Mouse (Mus musculus) intestine, postnatal 0 days (tissue): ENCODE data around the gene Wdtc1. TPM values are rescaled to one million over a fixed set of nuclear protein-coding genes. Genes with fewer than 3 reads are reported as not detected.

Source experiments
- ATAC-seq: fragments of 200-750 bp; cut with Nextera tagmentation; 2 replicates; pipeline ENCODE4 v1.8.0; 2017; ENCODE audit warnings: mild to moderate bottlenecking, moderate TSS enrichment, moderate library complexity
- H3K27ac ChIP-seq: fragments of 300-500 bp; sonication (generic); 2 replicates; pipeline ENCODE4 v1.5.1; 2014; ENCODE audit warnings: mild to moderate bottlenecking, low read depth, low read length, moderate library complexity
- H3K27me3 ChIP-seq: fragments of 300-500 bp; sonication (generic); replicated peaks from 2 replicates; pipeline ENCODE4 v1.6.1; 2014; ENCODE audit warnings: low read length, mixed read lengths; ENCODE audit not compliant: control insufficient read depth, insufficient read depth
- H3K36me3 ChIP-seq: fragments of 300-500 bp; sonication (generic); 2 replicates; pipeline ENCODE4 v1.6.1; 2014; ENCODE audit warnings: mild to moderate bottlenecking, moderate library complexity; ENCODE audit not compliant: control insufficient read depth, insufficient read depth
- H3K4me1 ChIP-seq: fragments of 300-500 bp; sonication (generic); replicated peaks from 2 replicates; pipeline ENCODE4 v1.6.1; 2014; ENCODE audit warnings: antibody characterized with exemption, low read length, mixed read lengths; ENCODE audit not compliant: control insufficient read depth, insufficient read depth
- H3K4me2 ChIP-seq: fragments of 300-500 bp; sonication (generic); replicated peaks from 2 replicates; pipeline ENCODE4 v1.6.1; 2014; ENCODE audit warnings: low read depth, mild to moderate bottlenecking, moderate library complexity
- H3K4me3 ChIP-seq: fragments of 300-500 bp; sonication (generic); 2 replicates; pipeline ENCODE4 v1.5.1; 2014; ENCODE audit warnings: low read depth, low read length
- H3K9ac ChIP-seq: fragments of 300-500 bp; sonication (generic); 2 replicates; pipeline ENCODE4 v1.6.1; 2014; ENCODE audit warnings: mild to moderate bottlenecking, low read depth, low read length
- H3K9me3 ChIP-seq: fragments of 300-500 bp; sonication (generic); 2 replicates; pipeline ENCODE4 v1.6.1; 2016; ENCODE audit warnings: mixed run types; ENCODE audit not compliant: control insufficient read depth
- CTCF ChIP-seq: sonication (generic); IDR thresholded peaks from 2 replicates; pipeline ENCODE4 v1.5.1; 2016; ENCODE audit warnings: low read depth, mild to moderate bottlenecking, control low read depth, antibody characterized with exemption, moderate library complexity
- WGBS: fragments of 180-500 bp; shearing (Covaris S2); extraction: QIAGEN DNeasy Blood & Tissue Kit; methylation state at CpG from one replicate; pipeline ENCODE4 v1.1.7; 2014; 5-methylcytosine and 5-hydroxymethylcytosine counted together
- polyA plus RNA-seq: library from polyadenylated mRNA; unstranded; fragments of >200 nt; fragmentation: Nextera tagmentation; extraction: Ambion mirVana; gene quantifications from 2 replicates; pipeline ENCODE4 v1.2.1, GENCODE M21; 2015

Wdtc1 gene
- polyA plus RNA-seq, 1 experiment from 2014 or later = 7.2 TPM

DNA sequence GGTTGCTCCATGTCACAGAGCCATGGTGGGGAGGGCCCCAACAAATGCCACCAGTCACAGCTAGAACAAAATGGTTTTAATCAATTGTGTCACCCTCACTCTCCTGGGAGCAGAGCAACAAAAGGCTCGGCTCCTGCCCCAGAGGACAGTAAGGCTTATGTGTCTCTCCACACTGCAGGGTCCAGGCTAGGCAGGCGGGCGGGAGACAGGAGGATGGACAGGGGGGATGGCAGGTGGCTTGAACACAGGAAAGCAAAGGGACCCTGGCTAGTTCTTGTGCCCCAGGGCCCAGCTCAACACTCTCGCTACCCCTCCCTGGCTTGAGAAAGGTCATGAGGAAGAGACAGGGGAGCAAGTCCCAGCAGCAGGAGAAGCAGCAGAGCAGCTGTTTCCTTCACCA, 60.9 kb downstream of the Wdtc1 start:
- Histone ChIP-seq H3K27me3 (no peaks in the 10 kb centered on the region), H3K4me1 (no peaks in the 10 kb centered on the region), H3K4me3 (no peak overlapping the region), H3K9me3 (no peaks in the 10 kb centered on the region), H3K36me3 (peaks cover 42% of the 10 kb centered on the region), H3K27ac (no peak overlapping the region), H3K4me2 (no peak overlapping the region), H3K9ac (no peak overlapping the region)
- no peak for ATAC-seq
- no peak for TF ChIP-seq CTCF
- 93% methylated on average over 4 of the region's 4 CpGs for whole genome bisulfite sequencing

DNA sequence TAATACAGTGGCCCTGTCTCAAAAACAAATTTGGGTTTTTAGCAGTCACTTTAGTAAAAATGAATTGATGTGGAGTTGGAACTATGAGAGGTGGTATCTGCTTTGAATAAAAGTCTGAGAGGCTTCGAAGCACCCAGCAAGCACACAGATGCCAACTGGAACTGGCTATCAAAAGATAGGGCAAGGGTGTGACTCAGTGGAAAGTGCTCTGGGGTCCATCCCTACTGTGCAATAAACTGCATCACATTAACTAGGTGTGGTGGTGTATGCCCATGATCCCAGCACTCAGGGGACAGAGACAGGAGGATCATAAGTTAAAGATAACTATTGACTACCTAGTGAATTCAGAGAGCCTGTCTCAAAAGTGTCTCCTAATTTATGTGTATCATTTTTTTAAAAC, 62.0 kb downstream of the Wdtc1 start:
- no peak for TF ChIP-seq CTCF
- H3K4me3 ChIP-seq = no peak overlapping the region
- 84% methylated on average over 1 of the region's 1 CpGs for WGBS

DNA sequence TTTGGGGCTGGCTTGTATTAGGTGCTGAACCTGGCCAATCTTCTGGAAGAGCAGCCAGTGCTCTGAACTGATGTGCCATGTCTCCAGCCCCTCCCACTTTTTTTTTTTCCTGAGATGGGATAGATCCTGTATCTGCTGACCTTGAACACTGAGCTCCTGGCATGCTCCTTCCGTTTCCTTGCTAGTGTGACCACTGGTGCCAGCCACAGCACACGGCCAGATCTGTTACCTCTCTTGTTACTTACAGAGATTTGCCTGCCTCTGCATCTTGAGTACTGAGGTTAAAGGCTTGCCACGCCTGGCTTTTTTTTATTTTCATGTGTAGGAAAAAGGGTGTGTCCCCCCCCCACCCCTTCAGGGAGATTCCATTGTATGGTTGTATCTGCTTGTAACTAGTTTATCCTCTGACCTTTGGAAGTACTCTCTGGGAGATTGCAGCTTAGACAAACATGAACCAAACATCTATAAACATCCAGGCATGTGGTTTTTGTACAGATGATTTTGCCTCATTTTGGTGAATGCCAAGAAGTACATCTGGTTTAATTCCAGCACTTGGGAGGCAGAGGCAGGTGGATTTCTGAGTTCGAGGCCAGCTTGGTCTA, 66.7 kb downstream of the Wdtc1 start:
- H3K4me1 ChIP-seq = no peaks in the 10 kb centered on the region
- no peak overlapping the region for H3K4me3 ChIP-seq
- ATAC-seq = no peak
- no peak overlapping the region for H3K4me2 ChIP-seq
- no peaks in the 10 kb centered on the region for H3K36me3 ChIP-seq
- H3K27me3 ChIP-seq = no peaks in the 10 kb centered on the region
- TF ChIP-seq CTCF = no peak
- H3K9me3 ChIP-seq = no peaks in the 10 kb centered on the region
- no peak overlapping the region for H3K27ac ChIP-seq
- H3K9ac ChIP-seq = no peak overlapping the region
- 64% methylated on average over 4 of the region's 4 CpGs for WGBS

More for the DNA sequence above, 62.0 kb downstream of the Wdtc1 start:
- no peaks in the 10 kb centered on the region for H3K27me3 ChIP-seq
- H3K36me3 ChIP-seq = peaks cover 40% of the 10 kb centered on the region
- no peak overlapping the region for H3K9ac ChIP-seq
- no peak overlapping the region for H3K27ac ChIP-seq
- no peaks in the 10 kb centered on the region for H3K9me3 ChIP-seq
- H3K4me2 ChIP-seq = no peak overlapping the region
- ATAC-seq = no peak
- H3K4me1 ChIP-seq = no peaks in the 10 kb centered on the region

DNA sequence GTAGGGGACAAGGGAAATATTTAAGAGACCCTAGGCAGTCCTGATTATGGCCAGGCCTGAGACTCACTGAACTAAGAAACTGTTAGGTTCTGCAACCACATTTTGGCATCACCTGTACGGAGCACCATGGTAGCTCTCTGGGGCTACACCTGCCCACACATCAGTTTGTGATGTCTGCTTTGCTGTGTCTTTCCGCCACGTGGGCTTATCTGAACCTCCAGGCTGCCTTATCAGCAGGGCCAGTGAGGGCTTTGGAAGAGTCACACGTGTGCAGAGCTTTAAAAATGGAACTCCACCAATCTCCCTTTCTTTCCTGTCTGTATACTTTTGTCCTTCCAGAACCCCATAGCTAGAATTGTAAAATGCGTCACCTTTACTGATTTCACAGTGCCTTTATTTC, 67.3 kb downstream of the Wdtc1 start:
- H3K4me2 ChIP-seq = no peak overlapping the region
- no peaks in the 10 kb centered on the region for H3K4me1 ChIP-seq
- H3K9ac ChIP-seq = no peak overlapping the region
- H3K36me3 ChIP-seq = no peaks in the 10 kb centered on the region
- ATAC-seq = no peak
- H3K27ac ChIP-seq = no peak overlapping the region
- H3K4me3 ChIP-seq = no peak overlapping the region
- H3K27me3 ChIP-seq = no peaks in the 10 kb centered on the region
- WGBS = 52% methylated on average over 5 of the region's 5 CpGs
- TF ChIP-seq CTCF = no peak
- H3K9me3 ChIP-seq = no peaks in the 10 kb centered on the region

DNA sequence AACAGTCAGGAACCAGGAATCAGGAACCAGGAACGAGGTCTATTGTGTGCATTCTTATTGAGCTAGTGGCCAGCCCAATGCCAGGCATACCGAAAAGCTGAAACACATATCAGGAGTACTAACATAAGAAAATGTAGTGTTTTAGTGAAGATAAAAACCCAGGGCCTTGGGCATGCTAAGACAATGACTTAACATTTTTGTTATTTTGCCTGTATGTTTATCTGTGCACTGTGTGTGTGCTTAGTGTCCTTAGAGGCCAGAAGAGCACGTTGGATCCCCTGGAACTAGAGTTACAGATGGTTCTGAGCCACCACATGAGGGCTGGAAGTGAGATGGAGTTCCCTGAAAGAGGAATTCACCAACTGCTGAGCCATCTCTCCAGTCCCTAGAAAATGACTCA, 68.0 kb downstream of the Wdtc1 start:
- TF ChIP-seq CTCF = no peak
- 73% methylated on average over 3 of the region's 3 CpGs for WGBS
- H3K4me2 ChIP-seq = no peak overlapping the region
- no peak overlapping the region for H3K9ac ChIP-seq
- no peaks in the 10 kb centered on the region for H3K36me3 ChIP-seq
- no peaks in the 10 kb centered on the region for H3K4me1 ChIP-seq
- no peak overlapping the region for H3K4me3 ChIP-seq
- no peaks in the 10 kb centered on the region for H3K27me3 ChIP-seq
- ATAC-seq = no peak
- H3K9me3 ChIP-seq = no peaks in the 10 kb centered on the region
- H3K27ac ChIP-seq = no peak overlapping the region

DNA sequence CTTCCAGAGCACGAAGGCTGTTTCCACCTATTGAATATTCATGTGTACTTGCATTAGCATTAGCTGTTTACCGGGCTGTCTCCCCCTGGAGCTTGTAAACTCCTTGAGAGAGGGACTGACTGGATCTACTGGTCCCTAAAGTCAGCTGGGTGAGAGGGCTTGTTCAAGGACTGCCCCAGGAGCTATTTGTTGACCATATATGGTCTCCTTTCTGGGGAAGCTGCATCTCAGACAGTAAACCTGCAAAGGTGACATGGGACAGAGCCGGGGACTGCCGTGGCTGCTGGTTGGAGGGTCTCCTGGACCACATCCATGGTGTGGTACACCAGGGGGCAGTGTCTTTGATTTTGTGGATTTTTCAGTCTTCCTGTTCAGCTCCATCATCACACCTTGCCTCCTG, 70.6 kb downstream of the Wdtc1 start:
- Histone ChIP-seq H3K9me3 (no peaks in the 10 kb centered on the region), H3K27me3 (no peaks in the 10 kb centered on the region), H3K9ac (no peak overlapping the region), H3K4me2 (no peak overlapping the region), H3K4me1 (0 out of 2 replicates have a peak, but pooled peaks cover 3% of the 10 kb centered on the region), H3K36me3 (no peaks in the 10 kb centered on the region), H3K4me3 (no peak overlapping the region), H3K27ac (no peak overlapping the region)
- 0 out of 2 replicates have a peak, but pooled peaks have one; percentile 13 for TF ChIP-seq CTCF
- ATAC-seq = no peak
- WGBS = 24% methylated on average over 4 of the region's 4 CpGs

DNA sequence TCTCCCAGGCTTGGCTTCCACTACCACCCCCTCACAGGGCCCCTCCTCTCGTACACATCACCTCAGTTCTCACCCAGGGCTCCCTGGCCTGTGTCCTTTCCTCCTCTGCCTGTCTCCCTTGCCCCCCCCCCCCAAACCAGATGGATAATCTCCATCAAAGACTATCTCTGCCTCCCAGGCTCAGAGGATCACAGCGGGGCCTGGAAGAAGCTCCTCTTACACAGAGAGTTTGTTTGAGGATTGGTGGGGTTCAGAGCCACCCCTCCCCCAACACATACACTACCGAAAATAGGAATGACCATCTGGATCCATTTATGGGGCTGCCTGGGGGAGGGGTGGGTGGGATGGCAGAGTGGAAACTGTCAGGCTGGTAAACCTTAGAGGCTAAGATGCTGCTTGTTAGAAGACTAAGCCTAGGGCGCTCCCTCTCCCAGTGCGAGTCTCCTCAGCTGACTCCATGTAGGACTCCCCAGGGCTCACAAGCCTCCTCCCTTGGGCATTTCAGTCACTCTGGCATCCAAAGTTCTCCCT, 71.3 kb downstream of the Wdtc1 start:
- Histone ChIP-seq H3K4me3 (no peak overlapping the region), H3K4me1 (0 out of 2 replicates have a peak, but pooled peaks cover 3% of the 10 kb centered on the region), H3K36me3 (no peaks in the 10 kb centered on the region), H3K27me3 (no peaks in the 10 kb centered on the region), H3K9ac (no peak overlapping the region), H3K9me3 (no peaks in the 10 kb centered on the region), H3K27ac (peak overlapping the region; percentile 28; the same call in 1 of the 2 replicates), H3K4me2 (no peak overlapping the region)
- 25% methylated on average over 5 of the region's 5 CpGs for WGBS
- ATAC-seq = no peak
- no peak for TF ChIP-seq CTCF
